Mouse (Mus musculus) lung, adult 2 months (tissue): Measurements from ENCODE around the gene Camkmt. TPM values are rescaled to one million over a fixed set of nuclear protein-coding genes. Genes with fewer than 3 reads are reported as not detected.

ENCODE experiments used
- DNase-seq: peaks from one replicate; pipeline ENCODE4 v3.0.0; 2022
- H3K4me1 ChIP-seq: fragments of 200-500 bp; 2 replicates; pipeline ENCODE4 v1.6.1; 2011; ENCODE audit warnings: low read length; ENCODE audit not compliant: control insufficient read depth, insufficient read depth
- H3K4me3 ChIP-seq: fragments of 200-500 bp; replicated peaks from 2 replicates; pipeline ENCODE3; 2011; ENCODE audit warnings: low read depth, mild to moderate bottlenecking, control low read depth, low read length; ENCODE audit errors: extremely low read depth
- CTCF ChIP-seq: fragments of 200-500 bp; IDR thresholded peaks from 2 replicates; pipeline ENCODE4 v1.5.1; 2011; ENCODE audit warnings: mild to moderate bottlenecking, low read length, control low read depth; ENCODE audit not compliant: insufficient read depth
- POLR2A ChIP-seq: fragments of 200-500 bp; IDR thresholded peaks from 2 replicates; pipeline ENCODE4 v1.6.1; 2011; ENCODE audit warnings: low read depth, mild to moderate bottlenecking, control low read depth, low read length, borderline replicate concordance; ENCODE audit errors: extremely low read depth
- WGBS: fragments of 180-500 bp; shearing (Covaris S2); methylation state at CpG from one replicate; pipeline ENCODE4 v1.1.7; 2018; 5-methylcytosine and 5-hydroxymethylcytosine counted together
- polyA plus RNA-seq: library from polyadenylated mRNA; depleted of rRNA; stranded (reverse); fragments of >200 nt; gene quantifications from 2 replicates; pipeline ENCODE4 v1.2.3, GENCODE M21; 2012; rRNA removed

Gene Camkmt
- polyA plus RNA-seq, 1 experiment, result 1.8 TPM

- TF ChIP-seq CTCF (no peak), POLR2A (no peak)
- Histone ChIP-seq H3K4me1 (no peaks in the 10 kb centered on the region), H3K4me3 (no peak overlapping the region)
- DNase-seq, result no peak
- 91% methylated on average over 4 of the region's 4 CpGs for WGBS
These were observed 416.7 kb downstream of the Camkmt start for GRCm38 (mm10) chr17:85507089-85507460.

Other genes starting within 250 kb of the Camkmt start
- gene Ppm1b, start 133.8 kb upstream of the Camkmt start, polyA plus RNA-seq, result 19.0 and 34.3 TPM in 2 replicates
- 0.24 and 0.33 TPM in 2 replicates for gene Slc3a1, start 62.2 kb upstream of the Camkmt start, polyA plus RNA-seq
- 8.1 and 13.0 TPM in 2 replicates for gene Prepl, start 311 bp upstream of the Camkmt start, polyA plus RNA-seq